Mouse (Mus musculus) stomach, embryonic 14.5 days (tissue): ENCODE measurements at regions not wholly inside any gene's neighbourhood (a gene's known extent, or its start where the extent isn't known, plus 50 kb on each side); places are given as distances from the start of the nearest gene placed in this dataset.
A peak's percentile ranks its signal among the peaks of the same experiment; 100 is the strongest.

Source experiments
- ATAC-seq: fragments of 200-750 bp; cut with Nextera tagmentation; 2 replicates; pipeline ENCODE4 v1.8.0; 2017; ENCODE audit warnings: low read depth, moderate TSS enrichment; ENCODE audit not compliant: insufficient number of reproducible peaks, insufficient read depth, low FRiP score
- H3K27ac ChIP-seq: fragments of 300-500 bp; sonication (generic); 2 replicates; pipeline ENCODE4 v1.5.1; 2014; ENCODE audit warnings: mild to moderate bottlenecking, low read length, moderate library complexity, mixed read lengths
- H3K27me3 ChIP-seq: fragments of 300-500 bp; sonication (generic); 2 replicates; pipeline ENCODE4 v1.6.1; 2014; ENCODE audit warnings: low read length, control low read depth, mixed read lengths; ENCODE audit not compliant: control insufficient read depth, insufficient read depth
- H3K36me3 ChIP-seq: fragments of 300-500 bp; sonication (generic); 2 replicates; pipeline ENCODE4 v1.6.1; 2014; ENCODE audit warnings: mild to moderate bottlenecking, control low read depth, low read length, moderate library complexity, mixed read lengths; ENCODE audit not compliant: control insufficient read depth, insufficient read depth
- H3K4me1 ChIP-seq: fragments of 300-500 bp; sonication (generic); 2 replicates; pipeline ENCODE4 v1.6.1; 2014; ENCODE audit warnings: low read length, control low read depth, mixed read lengths; ENCODE audit not compliant: control insufficient read depth, insufficient read depth
- H3K4me2 ChIP-seq: fragments of 300-500 bp; sonication (generic); replicated peaks from 2 replicates; pipeline ENCODE4 v1.6.1; 2014; ENCODE audit warnings: low read depth, low read length, control low read depth
- H3K4me3 ChIP-seq: fragments of 300-500 bp; sonication (generic); 2 replicates; pipeline ENCODE4 v1.5.1; 2014; ENCODE audit warnings: low read depth, low read length, control low read depth
- H3K9ac ChIP-seq: fragments of 300-500 bp; sonication (generic); replicated peaks from 2 replicates; pipeline ENCODE4 v1.6.1; 2014; ENCODE audit warnings: low read depth, mild to moderate bottlenecking, control low read depth, low read length, moderate library complexity, mixed read lengths
- H3K9me3 ChIP-seq: fragments of 300-500 bp; sonication (generic); 2 replicates; pipeline ENCODE4 v1.6.1; 2016; ENCODE audit warnings: low read depth, low read length, control low read depth; ENCODE audit not compliant: control insufficient read depth
- WGBS: fragments of 180-500 bp; shearing (Covaris S2); extraction: QIAGEN DNeasy Blood & Tissue Kit; methylation state at CpG from one replicate; pipeline ENCODE4 v1.1.7; 2014; 5-methylcytosine and 5-hydroxymethylcytosine counted together

GRCm38 (mm10) chr2:108584799-108585198 is 695.7 kb upstream of the Kif18a start:
- no peak overlapping the region for H3K9ac ChIP-seq
- no peak for ATAC-seq
- H3K4me1 ChIP-seq: no peaks in the 10 kb centered on the region
- H3K27me3 ChIP-seq: no peaks in the 10 kb centered on the region
- no peak overlapping the region for H3K4me3 ChIP-seq
- no peaks in the 10 kb centered on the region for H3K36me3 ChIP-seq
- H3K27ac ChIP-seq: no peak overlapping the region
- H3K4me2 ChIP-seq: no peak overlapping the region
- no peaks in the 10 kb centered on the region for H3K9me3 ChIP-seq

- Histone ChIP-seq H3K27ac (no peak overlapping the region), H3K27me3 (no peaks in the 10 kb centered on the region), H3K4me1 (no peaks in the 10 kb centered on the region), H3K9ac (no peak overlapping the region), H3K36me3 (no peaks in the 10 kb centered on the region), H3K4me3 (no peak overlapping the region), H3K4me2 (no peak overlapping the region), H3K9me3 (no peaks in the 10 kb centered on the region)
- 85% methylated on average over 3 of the region's 3 CpGs for WGBS
- no peak for ATAC-seq
These were observed 687.0 kb upstream of the Kif18a start for GRCm38 (mm10) chr2:108593555-108593954.

GRCm38 (mm10) chr2:108600346-108600745 is 680.2 kb upstream of the Kif18a start:
- no peak overlapping the region for H3K4me3 ChIP-seq
- H3K4me2 ChIP-seq: no peak overlapping the region
- H3K9me3 ChIP-seq: no peaks in the 10 kb centered on the region
- H3K27ac ChIP-seq: no peak overlapping the region
- H3K4me1 ChIP-seq: no peaks in the 10 kb centered on the region
- H3K36me3 ChIP-seq: no peaks in the 10 kb centered on the region
- no peaks in the 10 kb centered on the region for H3K27me3 ChIP-seq
- H3K9ac ChIP-seq: no peak overlapping the region
- WGBS: 38% methylated on average over 1 of the region's 1 CpGs
- no peak for ATAC-seq

- H3K9me3 ChIP-seq: no peaks in the 10 kb centered on the region
- ATAC-seq: no peak
- H3K4me2 ChIP-seq: no peak overlapping the region
- no peaks in the 10 kb centered on the region for H3K36me3 ChIP-seq
- H3K27ac ChIP-seq: no peak overlapping the region
- H3K9ac ChIP-seq: no peak overlapping the region
- H3K27me3 ChIP-seq: no peaks in the 10 kb centered on the region
- H3K4me3 ChIP-seq: no peak overlapping the region
- H3K4me1 ChIP-seq: no peaks in the 10 kb centered on the region
These were observed 661.0 kb upstream of the Kif18a start for GRCm38 (mm10) chr2:108619580-108619979.

GRCm38 (mm10) chr2:108622367-108623162 is 658.0 kb upstream of the Kif18a start:
- peak; percentile 72; the same call in 1 of the 2 replicates for ATAC-seq
- H3K27me3 ChIP-seq: no peaks in the 10 kb centered on the region
- no peak overlapping the region for H3K4me2 ChIP-seq
- no peaks in the 10 kb centered on the region for H3K9me3 ChIP-seq
- WGBS: 13% methylated on average over 4 of the region's 4 CpGs
- H3K36me3 ChIP-seq: no peaks in the 10 kb centered on the region
- H3K9ac ChIP-seq: no peak overlapping the region
- no peaks in the 10 kb centered on the region for H3K4me1 ChIP-seq
- H3K4me3 ChIP-seq: no peak overlapping the region
- no peak overlapping the region; the same call in 1 of the 2 replicates for H3K27ac ChIP-seq

GRCm38 (mm10) chr2:108635644-108636043 is 644.9 kb upstream of the Kif18a start:
- WGBS: 74% methylated on average over 4 of the region's 4 CpGs
- no peak overlapping the region for H3K27ac ChIP-seq
- H3K9ac ChIP-seq: no peak overlapping the region
- H3K36me3 ChIP-seq: no peaks in the 10 kb centered on the region
- H3K4me2 ChIP-seq: no peak overlapping the region
- H3K27me3 ChIP-seq: no peaks in the 10 kb centered on the region
- no peak for ATAC-seq
- no peaks in the 10 kb centered on the region for H3K4me1 ChIP-seq
- no peak overlapping the region for H3K4me3 ChIP-seq
- H3K9me3 ChIP-seq: no peaks in the 10 kb centered on the region

DNA sequence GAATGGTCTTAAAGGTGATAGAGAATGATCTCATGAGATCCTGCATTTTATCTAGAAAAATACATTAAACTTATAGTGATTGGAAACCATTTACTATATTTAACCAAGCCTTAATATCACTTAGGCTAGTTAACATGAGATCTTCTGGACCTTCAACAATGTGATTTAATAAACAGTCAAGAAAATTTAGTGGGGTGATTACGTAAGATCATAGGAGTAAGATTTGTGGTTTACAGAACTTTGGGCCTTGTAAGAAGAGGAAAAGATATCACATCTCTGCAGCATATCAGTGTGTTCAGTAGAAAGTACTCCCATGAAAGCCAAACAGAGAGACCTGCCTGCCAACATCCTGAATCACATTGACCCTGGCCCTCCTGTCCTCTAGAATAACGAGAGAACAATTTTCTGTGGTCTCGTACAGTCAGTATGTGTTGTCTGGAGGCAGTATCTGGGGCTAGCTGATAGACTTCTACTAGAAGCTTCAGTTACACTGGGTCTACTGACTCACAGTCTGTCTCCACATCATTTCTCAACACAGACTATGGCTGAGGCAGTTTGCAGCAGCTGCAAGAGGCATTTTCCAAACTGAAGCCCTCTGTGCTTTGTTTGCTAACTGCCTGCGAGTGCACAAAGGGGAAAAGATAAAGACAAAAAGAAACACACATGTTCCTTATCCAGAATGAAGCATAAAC is 619.7 kb upstream of the Kif18a start:
- Histone ChIP-seq H3K9me3 (no peaks in the 10 kb centered on the region), H3K27me3 (no peaks in the 10 kb centered on the region), H3K9ac (no peak overlapping the region), H3K27ac (no peak overlapping the region; the same call in 1 of the 2 replicates), H3K4me1 (no peaks in the 10 kb centered on the region), H3K4me3 (no peak overlapping the region), H3K36me3 (no peaks in the 10 kb centered on the region), H3K4me2 (no peak overlapping the region)
- 0 out of 2 replicates have a peak, but pooled peaks have one; percentile 53 for ATAC-seq
- WGBS: 47% methylated on average over 4 of the region's 4 CpGs

- no peaks in the 10 kb centered on the region for H3K27me3 ChIP-seq
- 56% methylated on average over 2 of the region's 2 CpGs for WGBS
- H3K27ac ChIP-seq: no peak overlapping the region
- no peaks in the 10 kb centered on the region for H3K4me1 ChIP-seq
- H3K4me2 ChIP-seq: no peak overlapping the region
- ATAC-seq: no peak
- H3K4me3 ChIP-seq: no peak overlapping the region
- H3K9me3 ChIP-seq: no peaks in the 10 kb centered on the region
- H3K36me3 ChIP-seq: no peaks in the 10 kb centered on the region
- no peak overlapping the region for H3K9ac ChIP-seq
These were observed 602.7 kb upstream of the Kif18a start for GRCm38 (mm10) chr2:108677777-108678380.
